Mouse (Mus musculus): ENCODE data around the gene Plppr4.

Plppr4 gene

DNA sequence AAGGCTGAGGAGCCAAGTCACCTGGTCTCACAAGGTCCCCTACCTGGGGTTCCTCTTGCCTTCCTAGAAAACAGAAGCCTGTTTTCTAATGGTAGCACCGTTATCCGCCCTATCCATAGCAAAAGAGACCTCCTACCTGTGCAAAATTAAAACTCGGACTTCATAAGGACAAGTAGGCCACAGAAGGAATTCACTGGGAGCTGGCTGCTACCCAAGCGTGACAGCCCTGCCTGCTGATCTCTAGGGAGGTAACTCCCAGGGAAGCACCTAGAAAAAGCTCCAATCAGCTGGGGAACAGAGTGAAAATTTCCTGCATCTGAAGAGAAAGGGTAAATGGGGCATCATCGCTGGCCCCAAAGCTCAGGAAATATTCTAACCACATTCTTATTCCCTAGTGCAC, at the start of gene Plppr4:
Gene Plppr4, minus strand, starts transcription at position 349 of the 400 bp plus-strand sequence.
- DNase-seq (ENCODE audit: low read depth, low spot score) = no peak

DNA sequence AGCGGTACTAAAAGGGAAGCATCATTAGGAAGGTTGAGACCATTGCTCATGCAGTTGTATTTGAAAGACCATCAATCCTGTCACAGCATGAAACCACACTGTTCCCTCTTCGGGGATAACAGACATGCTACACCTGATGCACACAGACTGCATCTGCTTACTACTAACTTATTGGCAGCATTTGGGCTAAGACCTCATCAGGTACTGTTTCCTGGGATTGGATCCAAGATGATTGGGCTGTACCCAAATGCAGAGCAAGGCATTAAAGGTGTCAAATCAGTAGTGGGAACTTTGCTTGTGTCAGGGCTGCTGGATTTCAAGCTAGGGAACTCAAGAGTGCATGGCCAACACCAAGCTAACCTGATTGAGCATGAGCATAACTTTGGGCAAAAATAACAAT, 45.1 kb upstream of the Plppr4 start:
- no peak for DNase-seq (ENCODE audit: low read depth, low spot score)

DNA sequence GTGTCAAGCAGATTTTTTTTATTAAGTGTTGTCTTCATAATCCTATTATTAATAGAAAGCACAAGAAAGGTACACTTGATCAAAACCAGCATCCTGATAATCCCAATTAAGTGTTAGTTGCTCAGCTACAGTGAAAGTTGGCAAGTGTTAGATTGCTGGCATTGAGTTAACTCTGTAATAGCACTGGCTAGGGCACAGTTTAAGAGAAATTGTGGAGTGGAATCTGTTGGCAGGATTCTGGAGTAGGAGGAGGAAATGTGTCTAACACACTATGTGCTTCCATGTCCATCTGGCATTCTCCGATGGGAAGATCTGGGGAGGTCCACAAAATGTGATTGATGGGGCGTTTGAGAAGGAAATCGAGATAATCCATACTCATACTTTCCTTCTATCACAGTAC, 43.1 kb upstream of the Plppr4 start:
- no peak for DNase-seq (ENCODE audit: low read depth, low spot score)

DNA sequence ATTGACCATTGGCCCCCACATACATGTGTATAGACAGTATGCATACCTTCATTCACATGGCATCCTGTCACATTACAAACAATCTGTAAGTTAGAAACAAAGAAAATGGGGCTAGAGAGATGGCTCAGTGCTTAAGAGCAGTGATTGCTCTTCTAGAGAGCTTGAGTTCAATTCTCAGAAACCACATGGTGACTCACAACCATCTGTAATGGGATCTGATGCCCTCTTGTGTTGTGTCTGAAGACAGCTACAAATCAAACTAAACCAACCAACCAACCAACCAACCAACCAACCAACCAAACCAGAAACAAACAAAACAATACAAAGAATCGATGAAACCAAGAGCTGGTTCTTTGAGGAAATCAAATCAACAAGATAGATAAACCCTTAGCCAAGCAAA, 5.4 kb upstream of the Plppr4 start:
- DNase-seq (ENCODE audit: low read depth, low spot score) = no peak

DNA sequence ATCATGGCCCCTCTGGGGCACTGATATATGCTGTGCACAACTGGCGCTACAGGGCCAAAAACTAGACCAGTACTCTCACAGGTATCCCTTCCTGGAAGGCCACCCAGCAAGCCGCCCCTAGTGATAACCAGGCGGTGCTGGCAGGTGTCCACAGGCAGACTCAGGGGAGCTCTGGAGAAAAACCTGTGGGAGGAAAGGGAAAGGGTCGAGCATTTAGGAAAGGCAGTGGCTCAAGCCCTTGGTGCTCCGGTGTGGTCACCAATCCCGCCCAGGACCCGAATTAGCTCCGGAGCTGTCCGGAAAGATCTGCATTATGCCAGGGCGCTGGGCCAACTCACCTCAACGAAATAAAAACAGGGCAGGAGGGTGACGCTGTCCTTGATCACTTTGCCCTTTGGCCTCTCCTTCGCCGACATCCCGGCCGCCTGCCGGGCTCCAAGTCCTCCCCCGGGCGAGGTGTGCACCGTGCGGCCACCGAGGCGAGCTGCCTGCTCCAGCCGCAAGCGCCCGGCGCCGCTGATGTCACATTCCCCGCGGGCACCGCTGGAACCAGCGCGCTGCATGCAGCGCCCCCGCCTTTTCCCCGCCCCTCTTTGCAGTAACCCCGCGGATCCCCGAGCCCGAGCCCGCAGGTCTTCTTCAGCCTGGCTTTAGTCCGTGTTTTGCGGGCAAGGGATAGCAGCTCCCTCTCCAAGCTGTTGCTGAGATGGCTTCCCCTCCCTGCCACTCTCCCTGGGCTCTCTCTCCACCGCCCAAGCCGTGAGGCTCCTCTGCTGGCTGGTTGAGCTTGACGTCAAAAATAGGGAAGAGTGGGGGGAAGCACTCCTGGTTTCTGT, 772 bp downstream of the Plppr4 start:
- no peak for DNase-seq (ENCODE audit: low read depth, low spot score)

DNA sequence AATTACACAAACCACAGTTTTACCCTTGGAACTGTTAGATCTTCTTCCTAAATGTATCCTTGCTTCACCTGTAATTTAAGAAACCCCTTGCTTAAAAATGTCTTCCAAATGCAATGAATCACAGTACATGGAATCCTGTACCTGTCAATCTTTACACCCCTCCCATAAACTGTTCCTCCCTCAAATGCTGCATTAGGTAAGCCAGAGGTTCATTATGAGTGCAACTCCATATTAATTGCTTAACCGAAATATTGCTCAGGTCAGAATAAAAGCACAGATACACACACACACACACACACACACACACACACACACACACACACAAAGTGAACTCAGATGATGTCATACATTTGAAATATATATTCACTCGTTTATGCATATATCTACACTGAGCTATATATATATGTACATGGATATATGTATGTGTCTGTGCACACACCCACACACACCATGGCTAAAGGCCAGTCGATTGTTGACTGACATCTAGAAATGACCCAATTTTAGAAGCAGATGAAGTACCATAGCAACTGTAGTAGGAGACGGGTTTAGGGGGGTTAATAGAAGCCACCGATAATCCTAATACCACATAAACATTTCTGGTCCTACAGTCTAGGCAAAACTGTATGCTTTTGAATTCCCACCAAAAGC, 1.6 kb downstream of the Plppr4 start:
- no peak for DNase-seq (ENCODE audit: low read depth, low spot score)

DNA sequence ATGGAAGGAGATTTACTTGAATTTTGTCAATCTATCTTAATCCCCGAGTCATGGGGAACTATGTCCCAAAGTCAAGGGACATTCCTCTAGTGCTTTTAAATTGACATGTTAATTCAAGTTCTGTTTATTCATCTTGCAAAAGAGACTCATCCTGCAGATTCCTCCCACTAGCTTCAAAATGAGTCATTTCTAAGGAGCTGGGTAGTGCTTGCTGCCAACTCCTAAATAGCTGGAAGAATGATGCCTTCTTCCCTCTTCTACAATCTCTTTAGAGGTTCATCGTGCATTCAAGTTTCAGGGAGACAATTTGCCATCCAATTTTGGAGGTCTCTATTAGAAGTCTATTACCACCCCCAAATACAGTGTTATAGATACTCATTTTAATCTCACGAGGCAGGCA, 3.3 kb downstream of the Plppr4 start:
- DNase-seq (ENCODE audit: low read depth, low spot score) = no peak

DNA sequence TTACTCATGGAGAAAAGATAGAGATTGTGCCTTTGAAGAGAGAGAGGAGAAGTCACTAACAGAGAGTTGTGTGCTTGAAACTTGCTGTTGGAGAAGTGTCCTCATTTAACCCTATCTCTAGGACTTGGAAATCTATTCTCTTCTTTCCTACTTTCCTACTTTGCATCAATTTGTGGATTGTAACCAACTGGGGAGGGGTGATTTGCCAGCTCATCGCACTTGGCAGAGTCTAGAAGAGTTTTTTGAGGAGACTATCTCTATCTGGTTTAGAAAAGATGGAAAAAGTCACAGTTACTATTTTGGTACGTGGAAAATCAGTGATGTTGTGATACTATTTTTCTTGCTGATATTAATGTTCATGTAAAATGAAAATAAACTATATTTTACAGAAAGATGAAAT, 6.7 kb downstream of the Plppr4 start:
- DNase-seq (ENCODE audit: low read depth, low spot score) = no peak

DNA sequence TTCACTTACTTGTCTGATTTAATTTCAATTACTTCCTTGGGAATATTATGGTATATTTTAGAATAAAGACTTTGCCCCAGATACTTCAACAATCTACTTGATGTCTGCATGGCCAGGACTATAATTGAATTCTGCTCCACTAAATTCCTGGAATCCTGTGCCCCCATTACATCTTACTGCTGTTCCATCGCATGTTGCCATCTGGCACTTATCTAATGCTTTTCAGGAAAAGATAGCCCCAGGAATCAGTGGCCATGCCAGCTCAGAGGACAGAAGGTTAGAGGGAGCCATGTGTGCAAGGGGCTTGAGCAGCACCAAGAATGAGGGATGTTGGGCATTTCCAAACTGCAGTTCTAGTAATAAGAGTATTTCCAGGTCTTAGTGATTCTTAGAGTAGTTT, 14.3 kb downstream of the Plppr4 start:
- DNase-seq (ENCODE audit: low read depth, low spot score) = no peak

DNA sequence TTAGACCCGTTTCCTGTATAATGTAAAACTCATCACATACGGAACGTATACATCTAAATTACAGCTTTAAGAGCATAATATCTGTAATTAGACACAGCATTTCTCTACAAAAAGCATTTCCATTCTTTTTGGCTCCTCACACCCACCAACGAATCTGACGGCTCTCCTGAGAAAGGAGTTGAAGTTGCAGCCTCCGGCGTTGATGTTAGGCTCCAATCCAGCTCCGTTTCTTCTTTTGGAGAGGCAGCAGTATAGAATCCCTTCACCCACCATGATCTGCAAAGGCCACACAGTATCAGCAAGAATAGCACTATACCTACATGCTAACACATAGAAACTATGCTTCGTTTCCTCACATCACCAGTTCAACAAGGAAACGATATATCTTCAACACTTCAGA, 29.2 kb downstream of the Plppr4 start:
- no peak for DNase-seq (ENCODE audit: low read depth, low spot score)

DNA sequence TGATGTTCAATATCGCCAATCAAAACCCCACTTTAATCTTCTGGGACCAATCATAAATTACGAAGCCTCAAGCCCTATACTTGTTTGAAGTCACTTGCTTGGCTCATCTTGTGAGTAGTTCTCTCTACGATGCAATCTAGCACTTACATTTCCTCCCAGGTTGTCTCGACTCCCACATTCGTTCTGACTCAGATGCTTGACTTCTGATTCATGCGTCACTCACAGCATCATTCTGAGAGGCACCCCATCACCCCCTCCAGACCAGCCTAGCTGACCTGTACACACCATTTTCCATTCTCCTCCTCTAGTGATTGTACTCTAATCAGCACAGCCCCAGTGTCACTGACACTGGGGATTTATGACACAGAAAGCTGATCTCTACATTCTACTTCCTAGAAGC, 31.2 kb downstream of the Plppr4 start:
- DNase-seq (ENCODE audit: low read depth, low spot score) = no peak

DNA sequence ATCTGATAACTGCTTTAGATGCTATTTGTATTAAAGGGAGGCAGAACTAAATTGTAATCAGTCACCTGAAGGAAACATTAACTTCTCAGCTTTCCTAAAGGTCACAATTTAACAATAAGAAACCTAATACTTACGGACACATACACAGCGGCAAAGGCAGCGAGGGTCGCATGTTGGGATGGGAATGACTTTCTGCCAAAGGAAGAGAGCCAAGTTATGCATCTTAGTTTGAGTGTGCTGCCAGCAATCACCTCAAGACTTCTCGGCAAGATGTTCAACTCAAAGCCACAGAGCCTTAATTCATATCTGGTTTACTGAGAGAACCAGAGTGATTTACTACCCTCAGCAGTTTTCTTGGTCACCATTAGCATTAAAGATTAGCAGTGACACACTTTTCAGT, 34.1 kb downstream of the Plppr4 start:
- DNase-seq (ENCODE audit: low read depth, low spot score) = no peak

DNA sequence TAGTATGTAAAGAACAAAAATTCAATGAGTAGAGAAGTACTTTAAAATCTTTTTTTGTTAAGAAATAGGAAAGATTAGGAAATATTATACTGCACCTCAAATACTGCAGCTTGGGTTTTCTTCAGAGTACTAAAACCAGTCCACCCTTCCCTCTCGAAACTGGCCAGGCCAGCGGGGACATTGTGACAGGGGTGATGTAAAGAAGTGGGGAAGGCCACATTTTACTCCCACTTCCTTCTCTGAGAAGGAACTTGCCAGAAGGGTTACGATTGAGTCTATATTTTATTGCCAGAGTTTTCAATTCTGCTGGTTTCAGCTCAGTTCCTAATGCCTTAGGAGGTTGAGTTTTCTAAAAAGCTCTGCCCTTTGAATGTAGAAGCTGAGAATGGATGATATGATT, 41.0 kb downstream of the Plppr4 start:
- DNase-seq (ENCODE audit: low read depth, low spot score) = no peak

DNA sequence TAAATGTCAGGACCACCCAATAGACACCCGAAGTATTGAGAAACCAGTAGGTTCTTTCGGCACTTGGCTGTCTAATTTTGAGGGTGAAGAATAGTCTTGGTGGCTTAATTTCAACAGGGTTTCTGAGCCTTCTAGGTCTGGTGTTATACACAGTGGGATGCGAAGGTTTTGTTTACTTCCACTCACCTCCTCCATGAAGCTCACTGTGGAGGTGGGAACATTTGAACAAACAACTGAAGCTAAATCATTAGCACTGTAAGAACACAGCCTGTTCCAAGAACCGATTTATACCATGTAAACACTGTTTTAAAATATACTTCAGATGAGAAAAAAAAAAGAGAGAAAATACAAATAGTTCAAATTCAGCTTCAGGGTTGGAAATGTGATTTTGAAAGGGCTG, 47.3 kb downstream of the Plppr4 start:
- no peak for DNase-seq (ENCODE audit: low read depth, low spot score)

DNA sequence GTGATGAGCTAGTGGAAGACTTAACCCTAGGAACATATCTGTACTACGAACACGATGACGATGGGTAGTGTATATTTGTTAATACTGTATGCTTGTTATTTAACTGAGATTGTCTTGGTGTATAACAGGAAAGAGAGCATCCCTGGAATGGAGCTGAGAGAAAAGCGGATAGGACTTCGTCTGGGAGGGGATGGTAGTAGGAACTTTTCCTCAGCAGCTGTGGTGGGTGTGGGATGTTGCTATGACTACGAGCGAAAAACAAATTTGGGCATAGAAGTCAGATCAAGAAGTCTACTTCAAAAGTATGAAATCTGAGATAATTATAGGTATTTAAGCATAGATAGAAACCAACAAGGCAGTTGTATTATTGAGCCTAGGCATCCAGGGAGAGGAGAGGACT, 48.6 kb downstream of the Plppr4 start:
- DNase-seq (ENCODE audit: low read depth, low spot score) = no peak

DNA sequence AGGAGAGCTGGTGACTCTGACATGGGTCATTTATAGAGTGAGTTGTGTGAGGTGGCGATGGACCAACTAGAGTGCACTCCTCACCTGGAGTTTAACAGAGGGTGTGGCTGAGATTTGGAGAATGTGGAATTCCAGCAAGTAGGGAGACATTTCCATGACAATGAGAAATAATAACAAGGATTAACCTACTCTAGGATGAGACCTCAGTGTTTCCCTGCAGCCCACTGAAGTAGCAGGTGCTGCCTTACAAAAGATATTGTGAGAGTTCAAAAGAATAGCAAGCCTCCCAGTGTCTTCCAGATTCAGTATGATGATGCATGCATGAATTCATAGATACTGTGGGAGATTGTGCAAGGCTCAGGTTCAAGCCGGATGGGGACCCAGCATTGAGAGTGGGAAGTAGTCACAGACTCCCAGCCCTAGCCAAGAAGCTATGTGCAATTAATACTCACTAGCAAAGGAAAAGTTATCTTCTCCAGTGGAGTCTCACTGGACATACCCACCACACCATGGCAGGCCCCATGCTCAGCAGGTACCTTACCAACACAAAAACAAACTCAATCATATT, 49.8 kb downstream of the Plppr4 start:
- DNase-seq (ENCODE audit: low read depth, low spot score) = no peak

DNA sequence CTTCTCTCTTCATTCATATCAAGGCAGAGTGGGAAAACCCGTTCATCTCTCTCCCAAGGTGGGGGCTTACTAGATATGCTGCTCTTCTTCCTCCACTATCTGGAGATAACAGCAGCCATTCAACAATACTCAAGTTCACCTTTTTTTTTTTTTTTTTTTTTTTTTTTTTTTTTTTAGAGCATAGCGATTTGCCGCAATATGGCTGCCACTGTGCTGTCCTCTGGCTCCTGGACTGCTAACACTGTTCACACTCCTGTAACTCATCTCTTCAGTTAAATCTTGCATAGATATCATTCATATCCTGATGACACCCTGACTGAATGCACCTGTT, 51.1 kb downstream of the Plppr4 start:
- DNase-seq (ENCODE audit: low read depth, low spot score) = no peak

DNA sequence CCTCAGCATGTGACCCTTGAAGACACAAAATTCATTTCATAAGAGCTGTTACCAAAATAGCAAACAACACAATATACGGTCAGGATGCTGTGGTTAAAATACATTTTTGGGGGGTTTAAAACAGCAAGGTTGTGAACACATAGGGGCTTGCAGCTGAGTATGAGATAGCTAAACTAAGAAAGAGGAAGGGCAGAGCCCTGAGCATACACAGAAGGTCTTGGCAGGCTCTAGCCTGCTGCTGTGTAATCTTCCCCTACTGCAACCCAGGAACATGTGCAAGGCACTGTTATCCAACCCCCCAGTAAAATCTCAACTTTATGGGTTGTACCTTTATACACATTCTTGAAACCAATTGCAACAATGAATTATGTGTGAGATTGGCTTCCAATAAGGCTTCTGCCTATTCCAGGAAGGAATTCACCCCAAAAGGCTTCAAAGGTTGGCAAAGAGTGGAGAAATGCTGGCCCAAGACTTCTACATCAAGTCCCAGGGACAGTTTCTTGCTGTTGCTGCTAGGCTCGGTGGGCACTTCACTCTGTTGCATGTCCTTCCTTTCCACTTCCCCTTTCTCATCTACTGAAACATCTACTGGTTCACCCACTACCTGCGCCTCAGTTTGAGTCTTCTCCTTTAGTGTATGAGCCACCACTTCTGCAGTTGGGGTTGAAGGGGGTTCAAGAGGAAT, 51.6 kb downstream of the Plppr4 start:
- DNase-seq (ENCODE audit: low read depth, low spot score) = no peak

DNA sequence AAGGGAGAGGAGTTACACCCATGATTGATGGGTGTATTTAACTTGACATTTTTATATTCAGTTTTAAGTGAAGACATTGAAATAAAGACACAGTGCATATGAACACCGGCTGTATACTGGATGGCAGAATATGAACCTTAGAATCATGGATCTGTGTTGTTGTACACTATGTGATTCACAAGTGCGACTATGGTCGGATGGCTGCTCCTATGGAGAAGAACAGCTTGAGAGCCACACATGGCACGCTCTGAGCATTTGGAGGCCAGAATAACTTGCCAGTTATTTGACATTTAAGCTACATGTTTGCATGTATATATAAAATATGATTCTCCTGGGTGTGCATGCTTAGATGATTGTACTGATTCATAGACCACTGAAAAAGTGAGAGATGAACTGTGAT, 53.1 kb downstream of the Plppr4 start:
- DNase-seq (ENCODE audit: low read depth, low spot score) = no peak

DNA sequence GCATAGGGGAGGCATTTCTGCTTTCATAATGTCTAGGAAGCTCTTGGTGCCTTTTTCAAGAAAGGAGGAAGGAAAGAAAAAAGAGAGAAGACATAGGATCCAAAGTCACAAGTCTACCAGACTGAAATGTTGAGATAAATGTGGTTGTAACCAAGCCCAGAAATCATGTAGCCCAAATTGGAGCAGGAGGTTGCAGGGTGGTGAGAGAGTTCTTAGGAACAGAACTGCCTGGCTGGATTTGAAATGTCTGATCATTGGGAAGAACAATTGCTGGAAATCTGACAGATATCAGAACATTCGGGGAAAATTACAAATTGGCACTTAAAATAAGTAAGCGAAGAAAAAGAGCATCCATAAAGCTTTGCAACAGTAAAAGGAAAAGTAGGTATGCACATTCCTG, 56.6 kb downstream of the Plppr4 start:
- DNase-seq (ENCODE audit: low read depth, low spot score) = no peak

DNA sequence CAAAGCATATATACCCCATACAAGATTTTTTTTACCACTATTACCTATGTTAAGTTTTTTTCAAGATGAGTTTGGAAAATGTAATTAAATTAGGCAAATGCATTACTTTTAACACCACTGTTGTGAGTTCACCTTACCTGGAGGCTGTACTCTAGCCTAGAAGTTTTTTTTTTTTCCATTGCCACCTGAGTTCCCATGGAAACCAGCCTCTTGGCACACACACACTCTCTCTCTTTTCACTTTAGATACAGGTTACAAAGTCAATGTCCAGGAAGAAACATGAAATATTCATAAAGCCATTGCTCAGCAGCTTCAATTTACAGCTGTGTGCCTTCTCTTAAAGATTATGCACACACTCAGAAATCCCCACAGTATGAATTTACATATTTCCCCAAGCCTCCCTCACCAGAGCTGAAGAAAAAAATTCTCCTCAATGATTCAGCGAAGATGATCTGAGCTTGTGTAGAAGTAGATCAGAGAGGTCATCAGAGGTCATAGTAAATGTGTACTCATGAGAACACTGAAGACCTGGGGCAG, 59.9 kb downstream of the Plppr4 start:
- no peak for DNase-seq (ENCODE audit: low read depth, low spot score)

DNA sequence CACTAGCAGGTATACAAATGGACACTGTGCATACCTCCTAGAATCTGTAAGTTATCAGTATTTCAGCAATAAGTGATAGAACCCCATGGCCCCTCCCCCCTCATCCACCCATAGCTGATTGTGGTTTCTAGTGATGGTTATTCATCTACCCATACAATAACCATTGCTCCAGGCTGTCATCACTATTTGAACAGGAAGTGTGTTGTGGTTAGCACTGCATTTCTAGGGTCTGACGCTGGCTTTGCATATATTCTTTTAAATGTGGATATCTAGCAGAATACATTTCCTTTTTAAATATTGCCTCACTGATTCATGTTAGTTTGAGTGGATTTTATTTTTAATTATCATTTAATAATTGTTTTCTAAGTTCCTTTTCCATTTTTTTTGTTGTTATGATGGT, 62.9 kb downstream of the Plppr4 start:
- no peak for DNase-seq (ENCODE audit: low read depth, low spot score)
